Mouse (Mus musculus): Measurements from ENCODE around the gene Tmem51. TPM values are rescaled to one million over a fixed set of nuclear protein-coding genes. Genes with fewer than 3 reads are reported as not detected.

The Tmem51 gene
- total RNA-seq, 2 experiments from 2014 or later: 7.7 TPM

Other genes starting within 250 kb of the Tmem51 start
- gene Ctrc, start 237.9 kb downstream of the Tmem51 start, total RNA-seq (2021): not detected
- gene Efhd2, start 209.4 kb downstream of the Tmem51 start, total RNA-seq (2021): 10 to 100 TPM; 43.8 to 46.9 TPM
- gene Fhad1, start 69.2 kb downstream of the Tmem51 start, total RNA-seq (2021): 1 to 10 TPM; 2.1 to 3.5 TPM
- 10 to 100 TPM; 40.3 to 52.8 TPM for gene Kazn, start 155.1 kb upstream of the Tmem51 start, total RNA-seq (2021)

Measured in layer of hippocampus, postnatal 10 days (tissue).